Mouse (Mus musculus) hindbrain, embryonic 15.5 days (tissue): ENCODE results near the gene Tpgs1. TPM values are rescaled to one million over a fixed set of nuclear protein-coding genes. Genes with fewer than 3 reads are reported as not detected.

Experiments used
- ATAC-seq: fragments of 200-750 bp; cut with Nextera tagmentation; 2 replicates; pipeline ENCODE4 v1.8.0; 2017; ENCODE audit warnings: low read depth, moderate number of reproducible peaks, moderate TSS enrichment; ENCODE audit not compliant: low FRiP score
- H3K27ac ChIP-seq: fragments of 300-500 bp; sonication (generic); replicated peaks from 2 replicates; pipeline ENCODE4 v1.5.1; 2015; ENCODE audit warnings: mild to moderate bottlenecking, inconsistent platforms
- H3K27me3 ChIP-seq: fragments of 300-500 bp; sonication (generic); 2 replicates; pipeline ENCODE4 v1.6.1; 2015; ENCODE audit warnings: control low read depth, inconsistent platforms
- H3K36me3 ChIP-seq: fragments of 300-500 bp; sonication (generic); 2 replicates; pipeline ENCODE4 v1.6.1; 2015; ENCODE audit warnings: control low read depth, inconsistent platforms
- H3K4me1 ChIP-seq: fragments of 300-500 bp; sonication (generic); replicated peaks from 2 replicates; pipeline ENCODE4 v1.6.1; 2015; ENCODE audit warnings: control low read depth, inconsistent platforms
- H3K4me2 ChIP-seq: fragments of 300-500 bp; sonication (generic); 2 replicates; pipeline ENCODE4 v1.6.1; 2015; ENCODE audit warnings: moderate library complexity, mild to moderate bottlenecking, inconsistent platforms
- H3K4me3 ChIP-seq: fragments of 300-500 bp; sonication (generic); 2 replicates; pipeline ENCODE4 v1.5.1; 2015; ENCODE audit warnings: mild to moderate bottlenecking, inconsistent platforms
- H3K9ac ChIP-seq: fragments of 300-500 bp; sonication (generic); 2 replicates; pipeline ENCODE4 v1.6.1; 2015; ENCODE audit warnings: inconsistent platforms
- H3K9me3 ChIP-seq: fragments of 300-500 bp; sonication (generic); 2 replicates; pipeline ENCODE4 v1.6.1; 2016; ENCODE audit warnings: control low read depth, inconsistent platforms
- WGBS: fragments of 180-500 bp; shearing (Covaris S2); methylation state at CpG from one replicate; pipeline ENCODE4 v1.1.7; 2015; 5-methylcytosine and 5-hydroxymethylcytosine counted together
- polyA plus RNA-seq: library from polyadenylated mRNA; unstranded; fragments of >200 nt; fragmentation: Nextera tagmentation; extraction: Ambion mirVana; gene quantifications from 2 replicates; pipeline ENCODE4 v1.2.1, GENCODE M21; 2015

Tpgs1 gene
- polyA plus RNA-seq, 1 experiment from 2014 or later = 107 TPM

- H3K36me3 ChIP-seq = peaks cover 20% of the 10 kb centered on the region
- peak overlapping the region; percentile 5; the same call in 1 of the 2 replicates for H3K4me3 ChIP-seq
- no peak overlapping the region for H3K27ac ChIP-seq
- H3K9me3 ChIP-seq = no peaks in the 10 kb centered on the region
- WGBS = 81% methylated on average over 1 of the region's 1 CpGs
- 0 out of 2 replicates have a peak overlapping the region, but pooled peaks have one; percentile 1 for H3K9ac ChIP-seq
- ATAC-seq = no peak
- no peaks in the 10 kb centered on the region for H3K27me3 ChIP-seq
- H3K4me2 ChIP-seq = peak overlapping the region; percentile 95
- peaks cover 33% of the 10 kb centered on the region for H3K4me1 ChIP-seq
These were observed 38.0 kb downstream of the Tpgs1 start for GRCm38 (mm10) chr10:79707162-79707561.

- Histone ChIP-seq H3K27ac (no peak overlapping the region), H3K4me1 (peaks cover 33% of the 10 kb centered on the region), H3K9me3 (no peaks in the 10 kb centered on the region), H3K4me2 (peak overlapping the region; percentile 95), H3K9ac (no peak overlapping the region), H3K4me3 (no peak overlapping the region), H3K36me3 (peaks cover 20% of the 10 kb centered on the region), H3K27me3 (no peaks in the 10 kb centered on the region)
- WGBS = 69% methylated on average over 4 of the region's 4 CpGs
- no peak for ATAC-seq
These were observed 38.6 kb downstream of the Tpgs1 start for GRCm38 (mm10) chr10:79707759-79708158.

GRCm38 (mm10) chr10:79708668-79709067, 39.5 kb downstream of the Tpgs1 start:
- ATAC-seq = no peak
- Histone ChIP-seq H3K4me3 (no peak overlapping the region), H3K4me2 (no peak overlapping the region), H3K27ac (no peak overlapping the region), H3K9ac (no peak overlapping the region), H3K9me3 (no peaks in the 10 kb centered on the region), H3K36me3 (peaks cover 20% of the 10 kb centered on the region), H3K4me1 (peaks cover 33% of the 10 kb centered on the region), H3K27me3 (no peaks in the 10 kb centered on the region)
- 92% methylated on average over 21 of the region's 21 CpGs for WGBS

- WGBS = 84% methylated on average over 7 of the region's 7 CpGs
- no peaks in the 10 kb centered on the region for H3K9me3 ChIP-seq
- no peaks in the 10 kb centered on the region for H3K27me3 ChIP-seq
- H3K9ac ChIP-seq = no peak overlapping the region
- ATAC-seq = no peak
- H3K36me3 ChIP-seq = peaks cover 20% of the 10 kb centered on the region
- no peak overlapping the region for H3K4me2 ChIP-seq
- peaks cover 33% of the 10 kb centered on the region for H3K4me1 ChIP-seq
- H3K27ac ChIP-seq = no peak overlapping the region
- no peak overlapping the region for H3K4me3 ChIP-seq
These were observed 40.1 kb downstream of the Tpgs1 start for GRCm38 (mm10) chr10:79709307-79709706.

GRCm38 (mm10) chr10:79712029-79712428, 42.9 kb downstream of the Tpgs1 start:
- no peak overlapping the region for H3K4me2 ChIP-seq
- H3K9me3 ChIP-seq = no peaks in the 10 kb centered on the region
- peaks cover 22% of the 10 kb centered on the region for H3K4me1 ChIP-seq
- no peak overlapping the region for H3K4me3 ChIP-seq
- no peak for ATAC-seq
- H3K27me3 ChIP-seq = peaks cover 17% of the 10 kb centered on the region
- no peak overlapping the region for H3K27ac ChIP-seq
- no peak overlapping the region for H3K9ac ChIP-seq
- 84% methylated on average over 1 of the region's 1 CpGs for WGBS
- H3K36me3 ChIP-seq = peaks cover 20% of the 10 kb centered on the region

GRCm38 (mm10) chr10:79712499-79713126, 43.4 kb downstream of the Tpgs1 start:
- H3K4me3 ChIP-seq = no peak overlapping the region
- 12% methylated on average over 4 of the region's 6 CpGs for WGBS
- no peak overlapping the region for H3K9ac ChIP-seq
- peaks cover 16% of the 10 kb centered on the region for H3K36me3 ChIP-seq
- no peaks in the 10 kb centered on the region for H3K9me3 ChIP-seq
- no peak overlapping the region for H3K4me2 ChIP-seq
- peaks cover 17% of the 10 kb centered on the region for H3K27me3 ChIP-seq
- ATAC-seq = peak; percentile 19; the same call in 1 of the 2 replicates
- H3K4me1 ChIP-seq = peaks cover 22% of the 10 kb centered on the region
- no peak overlapping the region for H3K27ac ChIP-seq

GRCm38 (mm10) chr10:79713163-79713562, 44.0 kb downstream of the Tpgs1 start:
- peaks cover 24% of the 10 kb centered on the region for H3K4me1 ChIP-seq
- no peak for ATAC-seq
- no peak overlapping the region for H3K4me2 ChIP-seq
- H3K27me3 ChIP-seq = peaks cover 21% of the 10 kb centered on the region
- no peaks in the 10 kb centered on the region for H3K9me3 ChIP-seq
- H3K9ac ChIP-seq = no peak overlapping the region
- no peak overlapping the region for H3K4me3 ChIP-seq
- H3K36me3 ChIP-seq = peaks cover 16% of the 10 kb centered on the region
- 40% methylated on average over 1 of the region's 1 CpGs for WGBS
- H3K27ac ChIP-seq = no peak overlapping the region

GRCm38 (mm10) chr10:79714996-79715395, 45.8 kb downstream of the Tpgs1 start:
- Histone ChIP-seq H3K36me3 (peaks cover 16% of the 10 kb centered on the region), H3K4me3 (no peak overlapping the region), H3K27me3 (peaks cover 24% of the 10 kb centered on the region), H3K4me2 (no peak overlapping the region), H3K27ac (no peak overlapping the region), H3K9me3 (no peaks in the 10 kb centered on the region), H3K9ac (no peak overlapping the region), H3K4me1 (peaks cover 28% of the 10 kb centered on the region)
- WGBS = 52% methylated on average over 4 of the region's 4 CpGs
- no peak for ATAC-seq

GRCm38 (mm10) chr10:79716254-79716987, 47.3 kb downstream of the Tpgs1 start, which contains the start of gene Hcn2:
Gene Hcn2 (plus strand): TSS chr10:79716634.
- Histone ChIP-seq H3K9me3 (no peaks in the 10 kb centered on the region), H3K4me3 (peak within 1 kb of the TSS; percentile 86), H3K9ac (peak within 1 kb of the TSS; percentile 84), H3K27ac (peak within 1 kb of the TSS; percentile 64), H3K27me3 (peaks cover 24% of the 10 kb centered on the region), H3K36me3 (peaks cover 5% of the 10 kb centered on the region), H3K4me1 (peaks cover 28% of the 10 kb centered on the region), H3K4me2 (peak within 1 kb of the TSS; percentile 82)
- peak; percentile 57 for ATAC-seq
- 2% methylated on average over 54 of the region's 91 CpGs for WGBS

- H3K4me1 ChIP-seq = peaks cover 28% of the 10 kb centered on the region
- 0% methylated on average over 42 of the region's 44 CpGs for WGBS
- peak overlapping the region; percentile 64 for H3K27ac ChIP-seq
- H3K9ac ChIP-seq = peak overlapping the region; percentile 84
- H3K36me3 ChIP-seq = no peaks in the 10 kb centered on the region
- peak overlapping the region; percentile 86 for H3K4me3 ChIP-seq
- H3K9me3 ChIP-seq = no peaks in the 10 kb centered on the region
- ATAC-seq = 0 out of 2 replicates have a peak, but pooled peaks have one; percentile 3
- H3K4me2 ChIP-seq = peak overlapping the region; percentile 82
- peaks cover 24% of the 10 kb centered on the region for H3K27me3 ChIP-seq
These were observed 47.8 kb downstream of the Tpgs1 start for GRCm38 (mm10) chr10:79716988-79717355.

- Histone ChIP-seq H3K27ac (no peak overlapping the region), H3K9me3 (no peaks in the 10 kb centered on the region), H3K4me3 (peak overlapping the region; percentile 86), H3K36me3 (no peaks in the 10 kb centered on the region), H3K4me1 (peaks cover 33% of the 10 kb centered on the region), H3K27me3 (peaks cover 24% of the 10 kb centered on the region), H3K4me2 (peak overlapping the region; percentile 82), H3K9ac (peak overlapping the region; percentile 84)
- no peak for ATAC-seq
- WGBS = 2% methylated on average over 43 of the region's 43 CpGs
These were observed 48.6 kb downstream of the Tpgs1 start for GRCm38 (mm10) chr10:79717640-79718357.

- WGBS = 55% methylated on average over 5 of the region's 5 CpGs
- Histone ChIP-seq H3K36me3 (no peaks in the 10 kb centered on the region), H3K9ac (no peak overlapping the region), H3K27me3 (peaks cover 9% of the 10 kb centered on the region), H3K4me1 (peaks cover 28% of the 10 kb centered on the region), H3K4me3 (no peak overlapping the region), H3K27ac (no peak overlapping the region), H3K9me3 (no peaks in the 10 kb centered on the region), H3K4me2 (no peak overlapping the region)
- ATAC-seq = no peak
These were observed 51.9 kb downstream of the Tpgs1 start for GRCm38 (mm10) chr10:79721089-79721488.
